Mouse (Mus musculus) intestine, embryonic 16.5 days (tissue): ENCODE data around the gene Slc35b1. TPM values are rescaled to one million over a fixed set of nuclear protein-coding genes. Genes with fewer than 3 reads are reported as not detected.

Experiments used
- ATAC-seq: fragments of 200-750 bp; cut with Nextera tagmentation; 2 replicates; pipeline ENCODE4 v1.8.0; 2017; ENCODE audit warnings: moderate TSS enrichment, moderate library complexity
- H3K27ac ChIP-seq: fragments of 300-500 bp; sonication (generic); 2 replicates; pipeline ENCODE4 v1.5.1; 2014; ENCODE audit warnings: mild to moderate bottlenecking, low read length
- H3K27me3 ChIP-seq: fragments of 300-500 bp; sonication (generic); replicated peaks from 2 replicates; pipeline ENCODE4 v1.6.1; 2014; ENCODE audit warnings: low read length, control low read depth, mixed read lengths; ENCODE audit not compliant: control insufficient read depth, insufficient read depth
- H3K36me3 ChIP-seq: fragments of 300-500 bp; sonication (generic); 2 replicates; pipeline ENCODE4 v1.6.1; 2014; ENCODE audit warnings: low read length, control low read depth; ENCODE audit not compliant: control insufficient read depth, insufficient read depth
- H3K4me1 ChIP-seq: fragments of 300-500 bp; sonication (generic); 2 replicates; pipeline ENCODE4 v1.6.1; 2014; ENCODE audit warnings: low read length, control low read depth, mixed read lengths; ENCODE audit not compliant: control insufficient read depth, insufficient read depth
- H3K4me2 ChIP-seq: fragments of 300-500 bp; sonication (generic); 2 replicates; pipeline ENCODE4 v1.6.1; 2014; ENCODE audit warnings: low read depth, low read length, control low read depth
- H3K4me3 ChIP-seq: fragments of 300-500 bp; sonication (generic); 2 replicates; pipeline ENCODE4 v1.5.1; 2014; ENCODE audit warnings: mild to moderate bottlenecking, low read length
- H3K9ac ChIP-seq: fragments of 300-500 bp; sonication (generic); 2 replicates; pipeline ENCODE4 v1.6.1; 2014; ENCODE audit warnings: low read depth, low read length
- H3K9me3 ChIP-seq: fragments of 300-500 bp; sonication (generic); 2 replicates; pipeline ENCODE4 v1.6.1; 2016; ENCODE audit warnings: low read length, control low read depth; ENCODE audit not compliant: control insufficient read depth
- WGBS: fragments of 180-500 bp; shearing (Covaris S2); extraction: QIAGEN DNeasy Blood & Tissue Kit; methylation state at CpG from one replicate; pipeline ENCODE4 v1.1.7; 2014; 5-methylcytosine and 5-hydroxymethylcytosine counted together
- polyA plus RNA-seq: library from polyadenylated mRNA; unstranded; fragments of >200 nt; fragmentation: Nextera tagmentation; extraction: Ambion mirVana; gene quantifications from 2 replicates; pipeline ENCODE4 v1.2.1, GENCODE M21; 2015

Slc35b1 gene
- polyA plus RNA-seq, 1 experiment from 2014 or later = 116 TPM

DNA sequence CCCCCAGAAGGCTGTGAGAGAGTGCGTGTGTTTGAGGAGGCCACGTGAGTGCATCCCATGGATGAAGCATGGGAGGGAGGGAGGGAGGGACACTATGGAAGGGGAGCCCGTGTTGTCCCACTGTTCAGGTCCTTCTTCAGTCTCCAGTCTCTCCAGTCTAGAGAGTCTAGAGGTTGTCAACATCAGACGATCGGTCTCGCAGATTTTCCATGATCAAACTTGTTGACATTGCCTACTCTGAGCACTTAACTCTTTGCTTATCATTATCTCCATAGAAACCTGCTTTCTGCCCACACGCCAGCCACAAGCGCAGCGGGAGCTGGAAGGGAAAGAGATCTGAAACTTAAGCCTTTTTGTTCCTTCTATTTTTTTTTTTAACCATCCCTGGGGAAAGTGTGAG, 5.6 kb upstream of the Slc35b1 start:
- Histone ChIP-seq H3K27ac (no peak overlapping the region), H3K9me3 (no peaks in the 10 kb centered on the region), H3K27me3 (no peaks in the 10 kb centered on the region), H3K9ac (no peak overlapping the region), H3K4me2 (no peak overlapping the region), H3K4me1 (no peaks in the 10 kb centered on the region), H3K4me3 (no peak overlapping the region), H3K36me3 (peaks cover 9% of the 10 kb centered on the region; the same call in 1 of the 2 replicates)
- ATAC-seq = no peak
- WGBS = 65% methylated on average over 9 of the region's 9 CpGs

DNA sequence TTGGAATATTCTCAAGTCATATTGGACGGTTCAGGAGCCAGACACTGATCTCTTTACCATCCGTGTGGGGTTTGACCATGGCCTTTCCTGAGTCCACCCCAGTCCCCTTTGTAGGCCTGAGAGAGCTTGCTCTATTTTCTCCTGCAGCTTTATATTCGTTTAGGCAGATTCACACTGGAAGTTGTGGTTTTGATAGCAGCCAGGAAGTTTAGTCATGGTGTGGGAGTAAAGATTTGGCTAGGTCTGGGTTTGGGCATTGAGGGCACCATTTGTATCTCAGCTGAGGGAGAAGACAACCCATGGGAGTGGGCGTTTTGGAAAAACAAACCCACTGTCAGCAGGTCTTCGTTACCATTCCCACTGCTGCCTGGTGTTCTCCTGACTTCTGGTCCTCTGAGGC, 4.9 kb upstream of the Slc35b1 start:
- H3K9ac ChIP-seq = no peak overlapping the region
- peaks cover 9% of the 10 kb centered on the region; the same call in 1 of the 2 replicates for H3K36me3 ChIP-seq
- no peak overlapping the region for H3K4me3 ChIP-seq
- ATAC-seq = no peak
- H3K4me2 ChIP-seq = no peak overlapping the region
- H3K27ac ChIP-seq = no peak overlapping the region
- H3K27me3 ChIP-seq = no peaks in the 10 kb centered on the region
- 81% methylated on average over 5 of the region's 5 CpGs for WGBS
- H3K9me3 ChIP-seq = no peaks in the 10 kb centered on the region
- H3K4me1 ChIP-seq = no peaks in the 10 kb centered on the region

DNA sequence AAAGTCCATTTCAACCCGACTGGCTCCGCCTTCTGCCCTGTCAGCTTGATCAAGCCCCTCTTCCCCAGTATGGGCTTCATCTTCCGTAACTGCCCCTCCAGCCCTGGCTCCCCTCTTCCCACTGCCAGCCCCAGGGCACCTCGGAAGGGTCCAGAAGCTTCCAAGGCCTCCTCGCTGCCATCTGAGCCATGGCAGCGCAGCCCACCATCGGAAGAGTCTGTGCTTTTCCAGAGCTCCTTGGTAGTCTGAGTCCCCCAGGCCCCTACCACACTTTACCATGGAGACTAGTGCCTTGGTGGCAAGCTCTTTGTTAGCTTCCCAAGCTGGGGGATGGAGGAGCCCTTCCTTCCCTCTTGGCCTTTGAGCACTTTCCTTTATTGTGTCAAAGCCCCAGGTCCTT, 3.8 kb upstream of the Slc35b1 start:
- Histone ChIP-seq H3K4me2 (no peak overlapping the region), H3K27ac (no peak overlapping the region), H3K27me3 (no peaks in the 10 kb centered on the region), H3K9me3 (no peaks in the 10 kb centered on the region), H3K4me3 (no peak overlapping the region), H3K4me1 (peaks cover 4% of the 10 kb centered on the region), H3K9ac (no peak overlapping the region), H3K36me3 (peaks cover 6% of the 10 kb centered on the region; the same call in 1 of the 2 replicates)
- no peak for ATAC-seq
- 89% methylated on average over 7 of the region's 7 CpGs for WGBS

DNA sequence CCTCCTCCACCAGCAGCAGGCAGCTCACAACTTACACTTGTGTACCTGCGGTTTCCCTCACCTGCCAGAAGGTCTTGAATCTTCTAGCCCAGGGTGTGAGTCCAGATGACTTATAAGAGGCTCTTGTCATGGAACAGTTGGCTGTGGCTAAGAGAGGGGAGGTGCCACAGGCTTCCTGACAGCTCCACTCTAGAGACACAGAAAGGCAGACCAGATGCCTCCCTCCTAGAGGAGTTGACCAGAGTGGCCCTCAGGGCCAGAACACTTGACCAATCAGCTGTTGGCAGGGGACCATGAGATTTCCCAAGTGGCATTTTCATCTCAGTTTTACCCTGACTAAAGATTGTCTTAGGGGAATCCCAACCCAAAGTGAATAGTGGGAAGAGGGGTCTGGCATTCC, 3.3 kb upstream of the Slc35b1 start:
- H3K9me3 ChIP-seq = no peaks in the 10 kb centered on the region
- H3K9ac ChIP-seq = no peak overlapping the region
- no peak overlapping the region for H3K4me2 ChIP-seq
- no peak overlapping the region for H3K4me3 ChIP-seq
- H3K27ac ChIP-seq = no peak overlapping the region
- 96% methylated on average over 1 of the region's 1 CpGs for WGBS
- no peak for ATAC-seq
- no peaks in the 10 kb centered on the region for H3K27me3 ChIP-seq
- H3K4me1 ChIP-seq = peaks cover 5% of the 10 kb centered on the region
- peaks cover 2% of the 10 kb centered on the region; the same call in 1 of the 2 replicates for H3K36me3 ChIP-seq

DNA sequence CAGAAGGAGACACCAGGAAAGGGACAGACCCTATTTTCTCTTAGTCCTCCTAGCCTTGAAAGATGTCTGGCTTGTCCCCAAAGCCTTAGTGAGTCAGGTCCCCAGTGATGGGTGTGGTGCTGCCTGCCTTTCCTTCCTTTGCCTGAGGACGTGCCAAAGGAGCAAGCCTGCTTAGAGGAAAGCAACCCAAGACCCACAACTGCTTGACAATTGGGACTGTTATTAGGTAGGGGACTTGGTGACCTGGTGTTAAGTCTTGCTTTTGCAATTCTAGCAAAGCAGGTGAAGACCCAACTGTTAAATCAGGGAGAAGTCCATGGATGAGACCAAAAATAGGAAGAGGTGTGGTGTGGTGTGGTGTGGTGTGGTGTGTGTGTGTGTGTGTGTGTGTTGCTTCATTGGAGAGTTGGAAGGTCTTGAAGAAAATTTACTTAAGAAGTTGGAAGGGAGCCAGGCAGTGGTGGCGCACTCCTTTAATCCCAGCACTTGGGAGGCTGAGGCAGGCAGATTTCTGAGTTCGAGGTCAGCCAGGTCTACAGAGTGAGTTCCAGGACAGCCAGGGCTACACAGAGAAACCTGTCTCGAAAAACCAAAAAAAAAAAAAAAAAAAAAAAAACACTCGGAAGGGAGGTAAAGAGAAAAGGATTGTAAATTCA, 1.0 kb upstream of the Slc35b1 start:
- Histone ChIP-seq H3K4me1 (peaks cover 5% of the 10 kb centered on the region), H3K9ac (no peak overlapping the region), H3K27me3 (no peaks in the 10 kb centered on the region), H3K9me3 (no peaks in the 10 kb centered on the region), H3K4me2 (no peak overlapping the region), H3K27ac (no peak overlapping the region), H3K36me3 (peaks cover 4% of the 10 kb centered on the region; the same call in 1 of the 2 replicates), H3K4me3 (no peak overlapping the region)
- WGBS = 87% methylated on average over 5 of the region's 5 CpGs
- ATAC-seq = no peak

DNA sequence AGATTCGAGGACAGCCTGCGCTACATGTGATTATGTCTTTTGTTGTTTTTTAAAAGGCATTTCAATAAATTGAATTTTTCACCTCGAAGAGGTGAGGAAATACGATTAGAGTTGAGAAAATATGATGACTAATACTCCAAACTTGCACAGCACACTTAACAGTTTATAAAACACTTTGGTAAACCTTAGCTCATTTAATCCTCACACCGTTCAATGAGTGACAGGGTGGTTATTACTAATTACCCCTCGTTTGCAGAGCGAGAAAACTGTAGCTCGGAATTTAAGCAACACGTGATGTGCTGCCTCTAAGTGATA, 531 bp upstream of the Slc35b1 start:
- Histone ChIP-seq H3K27me3 (no peaks in the 10 kb centered on the region), H3K4me3 (peak overlapping the region; percentile 38), H3K9me3 (no peaks in the 10 kb centered on the region), H3K9ac (peak overlapping the region; percentile 66), H3K4me1 (peaks cover 5% of the 10 kb centered on the region), H3K36me3 (peaks cover 5% of the 10 kb centered on the region; the same call in 1 of the 2 replicates), H3K27ac (no peak overlapping the region), H3K4me2 (peak overlapping the region; percentile 48)
- ATAC-seq = no peak
- WGBS = 38% methylated on average over 9 of the region's 9 CpGs

DNA sequence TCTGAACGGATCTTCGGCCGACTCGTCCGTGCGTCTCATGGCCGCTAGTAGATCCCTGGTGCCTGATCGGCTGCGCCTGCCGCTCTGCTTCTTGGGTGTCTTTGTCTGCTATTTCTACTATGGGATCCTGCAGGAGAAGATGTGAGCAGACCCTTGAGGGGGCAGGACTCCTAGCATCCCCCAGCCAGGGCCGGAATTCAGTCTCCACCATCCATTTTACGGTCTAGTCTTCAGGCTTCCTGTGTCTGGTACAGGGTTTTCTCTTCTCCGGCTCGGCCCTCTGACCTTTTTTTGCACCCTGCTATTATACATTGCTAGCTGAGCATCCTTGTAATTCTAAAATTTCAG, 455 bp downstream of the Slc35b1 start:
- Histone ChIP-seq H3K36me3 (peaks cover 7% of the 10 kb centered on the region; the same call in 1 of the 2 replicates), H3K27ac (peak overlapping the region; percentile 71), H3K4me3 (peak overlapping the region; percentile 73), H3K4me2 (peak overlapping the region; percentile 58), H3K9me3 (no peaks in the 10 kb centered on the region), H3K4me1 (peaks cover 5% of the 10 kb centered on the region), H3K9ac (peak overlapping the region; percentile 76), H3K27me3 (no peaks in the 10 kb centered on the region)
- ATAC-seq = peak; percentile 0; the same call in 1 of the 2 replicates
- WGBS = under 1% methylated on average over 14 of the region's 14 CpGs

DNA sequence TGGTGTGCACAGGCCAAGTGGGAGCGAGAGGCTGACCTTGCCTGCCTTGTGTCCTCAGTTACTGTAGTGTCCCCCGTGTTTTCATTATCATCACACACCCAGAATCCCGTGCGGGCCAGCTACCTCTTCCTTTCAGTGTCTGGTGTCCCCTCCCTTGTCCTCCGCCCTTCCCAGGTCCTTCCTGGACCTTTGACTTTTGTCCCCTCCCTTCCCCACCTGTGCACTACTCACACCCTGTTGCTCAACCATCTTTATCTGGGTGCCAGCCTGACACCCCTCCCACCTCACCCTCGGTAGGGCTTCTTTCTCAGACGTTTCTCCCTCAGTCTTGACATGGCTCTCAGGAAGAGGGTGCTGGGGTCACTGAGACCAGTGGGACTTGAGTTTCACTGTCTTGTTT, 2.9 kb downstream of the Slc35b1 start:
- ATAC-seq = peak; percentile 68
- Histone ChIP-seq H3K4me3 (no peak overlapping the region), H3K36me3 (0 out of 2 replicates have a peak, but pooled peaks cover 7% of the 10 kb centered on the region), H3K27ac (0 out of 2 replicates have a peak overlapping the region, but pooled peaks have one; percentile 6), H3K9me3 (no peaks in the 10 kb centered on the region), H3K9ac (no peak overlapping the region), H3K4me1 (peaks cover 5% of the 10 kb centered on the region), H3K4me2 (no peak overlapping the region), H3K27me3 (no peaks in the 10 kb centered on the region)
- WGBS = 75% methylated on average over 7 of the region's 7 CpGs

DNA sequence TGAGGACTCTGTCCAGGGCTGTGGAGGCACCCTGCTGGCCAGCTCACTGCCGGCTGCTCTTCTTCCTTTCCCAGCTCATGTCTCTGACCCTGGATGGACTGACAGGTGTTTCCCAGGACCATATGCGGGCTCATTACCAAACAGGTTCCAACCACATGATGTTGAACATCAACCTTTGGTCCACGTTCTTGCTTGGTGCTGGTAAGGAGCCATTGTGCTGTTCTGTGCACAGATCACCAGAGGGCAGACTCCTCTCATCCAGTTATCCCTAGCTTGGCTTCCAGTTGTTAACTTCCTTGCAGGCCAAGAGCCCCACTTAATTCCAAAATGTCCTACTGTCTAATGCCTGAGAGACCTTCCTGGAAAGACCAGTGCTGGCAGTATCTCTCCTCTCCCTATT, 4.5 kb downstream of the Slc35b1 start:
- H3K27me3 ChIP-seq = no peaks in the 10 kb centered on the region
- peaks cover 5% of the 10 kb centered on the region for H3K4me1 ChIP-seq
- no peaks in the 10 kb centered on the region for H3K9me3 ChIP-seq
- no peak overlapping the region for H3K4me2 ChIP-seq
- H3K4me3 ChIP-seq = no peak overlapping the region
- 70% methylated on average over 3 of the region's 3 CpGs for WGBS
- no peak overlapping the region for H3K27ac ChIP-seq
- ATAC-seq = no peak
- H3K36me3 ChIP-seq = 0 out of 2 replicates have a peak, but pooled peaks cover 7% of the 10 kb centered on the region
- no peak overlapping the region for H3K9ac ChIP-seq

DNA sequence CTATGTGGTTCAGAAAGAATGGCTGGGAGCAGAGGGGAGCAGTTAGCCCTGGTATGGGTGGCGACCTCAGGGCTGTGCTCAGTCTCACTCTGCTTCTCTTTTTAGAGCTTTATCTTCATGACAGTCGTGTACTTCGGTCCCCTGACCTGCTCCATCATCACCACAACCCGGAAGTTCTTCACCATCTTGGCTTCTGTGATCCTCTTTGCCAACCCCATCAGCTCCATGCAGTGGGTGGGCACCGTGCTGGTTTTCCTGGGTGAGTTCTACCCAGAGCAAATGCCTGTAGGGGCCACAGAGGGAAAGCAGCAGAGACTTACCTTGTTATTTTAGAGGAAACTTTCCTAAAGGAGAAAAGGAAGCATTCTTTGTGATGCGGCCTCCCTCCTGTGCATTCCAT, 5.9 kb downstream of the Slc35b1 start:
- Histone ChIP-seq H3K4me1 (peaks cover 5% of the 10 kb centered on the region), H3K9ac (no peak overlapping the region), H3K4me2 (no peak overlapping the region), H3K27ac (no peak overlapping the region), H3K9me3 (no peaks in the 10 kb centered on the region), H3K27me3 (no peaks in the 10 kb centered on the region), H3K4me3 (no peak overlapping the region), H3K36me3 (0 out of 2 replicates have a peak, but pooled peaks cover 7% of the 10 kb centered on the region)
- 86% methylated on average over 6 of the region's 6 CpGs for WGBS
- ATAC-seq = no peak
